Mouse (Mus musculus) right cerebral cortex, postnatal 14 days (tissue): Measurements from ENCODE around the gene Gm49673.
"Not testable (repeated sequence)": the region's sequence is repeated elsewhere in the genome, so short reads cannot be mapped to it uniquely, and the experiment has no call there.

Source experiments
- DNase-seq: peaks from one replicate; pipeline ENCODE4 v3.0.0; 2022

Gm49673 gene

GRCm38 (mm10) chr17:8036976-8037375 is 110.6 kb downstream of the Gm49673 start:
- DNase-seq, result not testable (repeated sequence)
